29 mouse cellular contexts compared by ENCODE assay signal in the genomic region with DNA sequence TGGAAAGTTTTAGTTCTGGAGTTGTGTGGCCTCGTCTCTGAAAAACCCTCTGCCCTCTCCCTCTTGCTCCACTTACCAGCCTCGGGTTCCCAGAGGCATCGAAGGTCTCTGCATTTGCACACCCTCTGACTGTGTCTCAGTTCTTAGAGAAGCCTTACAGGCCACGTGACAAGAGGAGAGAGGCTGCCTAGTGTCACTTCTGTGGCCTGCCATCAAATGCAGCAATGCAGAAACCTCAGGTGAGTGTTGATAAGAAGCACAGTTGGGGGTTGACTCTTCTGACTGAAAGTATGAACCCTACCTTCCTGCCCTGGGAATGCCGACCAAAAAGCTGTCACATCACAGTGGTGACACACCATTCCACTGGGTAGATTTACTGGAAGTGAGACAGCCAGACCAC.
DNase-seq lines count a peak whose midpoint lies in the region; ATAC-seq lines count a peak whose summit lies in the region.
"Had no signal": no experiment of that assay in that cellular context is flagged by ENCODE, and none has a peak within 500 bp of the region (broad histone marks: within the 10 kb centered on the region; RNA-seq: fewer than 3 reads in every experiment).

No protein-coding gene starts in this region.

- H3K36me3 ChIP-seq in megakaryocyte, embryonic 14.5 days (replicated peaks; ENCODE audit: low read length) = peaks cover 54% of the 10 kb centered on the region
- H3K36me3 ChIP-seq: embryonic facial prominence, embryonic 10.5 days; embryonic facial prominence, embryonic 15.5 days; forebrain, embryonic 12.5 days; G1E; heart, embryonic 15.5 days; hindbrain, embryonic 12.5 days; kidney, embryonic 15.5 days; liver, embryonic 12.5 days; midbrain, embryonic 10.5 days; midbrain, embryonic 15.5 days had no signal

- no peaks in the 10 kb centered on the region for H3K27me3 ChIP-seq in megakaryocyte, embryonic 14.5 days (replicated peaks)
- H3K27me3 ChIP-seq: embryonic facial prominence, embryonic 15.5 days; forebrain, embryonic 12.5 days; heart, embryonic 15.5 days; hindbrain, embryonic 12.5 days; kidney, embryonic 15.5 days; liver, embryonic 12.5 days; midbrain, embryonic 15.5 days; Patski had no signal

- peaks cover 10% of the 10 kb centered on the region for H3K9me3 ChIP-seq in megakaryocyte, embryonic 14.5 days
- H3K9me3 ChIP-seq: embryonic facial prominence, embryonic 10.5 days; embryonic facial prominence, embryonic 15.5 days; forebrain, embryonic 12.5 days; G1E; heart, embryonic 15.5 days; kidney, embryonic 15.5 days; liver, embryonic 12.5 days; midbrain, embryonic 10.5 days; midbrain, embryonic 15.5 days had no signal

- ATAC-seq in megakaryocyte, adult 5-6 weeks (ENCODE audit: poor library complexity, severe bottlenecking) = no peak
- ATAC-seq: hindbrain, postnatal 0 days; liver, embryonic 12.5 days; liver, postnatal 0 days; midbrain, embryonic 15.5 days; Patski had no signal

- DNase-seq in CD4-positive, CD25-positive, alpha-beta regulatory T cell, adult 2 months (ENCODE audit: low read depth, low spot score) = peak; percentile 44
- DNase-seq in T-cell, adult 2 months (ENCODE audit: low spot score) = peak; percentile 53
- peak; percentile 41 to 51 for DNase-seq in natural killer cell, adult 2 months (ENCODE audit: low spot score in 2 of 2)
- DNase-seq in retina, postnatal 1 day = no peak
- DNase-seq in lung, postnatal 14 days = no peak
- DNase-seq: cerebellum, adult 2 months; cerebellum, postnatal 25 days; gastrocnemius, postnatal 14 days; kidney, adult 11 months; kidney, postnatal 25 days; liver, postnatal 0 days; lung, postnatal 4 days; right cerebral cortex, postnatal 4 days had no signal

- peak overlapping the region; percentile 42 for H3K4me3 ChIP-seq in megakaryocyte, embryonic 14.5 days (replicated peaks)
- H3K4me3 ChIP-seq: embryonic facial prominence, embryonic 10.5 days; embryonic facial prominence, embryonic 15.5 days; forebrain, embryonic 12.5 days; heart, embryonic 15.5 days; hindbrain, embryonic 12.5 days; kidney, embryonic 15.5 days; layer of hippocampus, adult 2 months; left cerebral cortex, adult 2 months; liver, embryonic 12.5 days; midbrain, embryonic 10.5 days; midbrain, embryonic 15.5 days had no signal

- peaks cover 78% of the 10 kb centered on the region for H3K4me1 ChIP-seq in megakaryocyte, embryonic 14.5 days
- H3K4me1 ChIP-seq: embryonic facial prominence, embryonic 10.5 days; embryonic facial prominence, embryonic 15.5 days; forebrain, embryonic 12.5 days; liver, embryonic 12.5 days; midbrain, embryonic 10.5 days; midbrain, embryonic 15.5 days had no signal

Comparison
In these comparisons a context has a peak if more than half of its experiments do, and no peak if none do; other contexts are left out.
1. DNase-seq: peak in CD4-positive, CD25-positive, alpha-beta regulatory T cell, adult 2 months (single experiment), T-cell, adult 2 months (single experiment) and natural killer cell, adult 2 months (2 of 2); none in retina, postnatal 1 day (single experiment) and lung, postnatal 14 days (single experiment).